Mouse (Mus musculus) liver, adult 2 months (tissue): Measurements from ENCODE around the gene Gm49384. TPM values are rescaled to one million over a fixed set of nuclear protein-coding genes. Genes with fewer than 3 reads are reported as not detected.
"Not testable (repeated sequence)": the region's sequence is repeated elsewhere in the genome, so short reads cannot be mapped to it uniquely, and the experiment has no call there.

ENCODE experiments used
- DNase-seq: peaks from one replicate; pipeline ENCODE4 v3.0.0-alpha.2; 2011; ENCODE audit warnings: low read depth, low spot score; ENCODE audit errors: extremely low read depth
- H3K27ac ChIP-seq: fragments of 200-500 bp; replicated peaks from 2 replicates; pipeline ENCODE4 v1.5.1; 2012; ENCODE audit warnings: low read depth, mild to moderate bottlenecking, control low read depth, inconsistent platforms, low read length; ENCODE audit not compliant: insufficient read depth
- H3K27me3 ChIP-seq: fragments of 200-500 bp; 2 replicates; pipeline ENCODE4 v1.6.1; 2012; ENCODE audit warnings: mild to moderate bottlenecking, moderate library complexity, low read length, inconsistent platforms; ENCODE audit not compliant: control insufficient read depth, insufficient read depth
- H3K36me3 ChIP-seq: fragments of 200-500 bp; 2 replicates; pipeline ENCODE4 v1.6.1; 2012; ENCODE audit warnings: low read length, inconsistent platforms; ENCODE audit not compliant: control insufficient read depth, insufficient read depth
- H3K4me1 ChIP-seq: fragments of 200-500 bp; 2 replicates; pipeline ENCODE4 v1.6.1; 2011; ENCODE audit warnings: low read length; ENCODE audit not compliant: control insufficient read depth, insufficient read depth
- H3K4me3 ChIP-seq: fragments of 200-500 bp; 2 replicates; pipeline ENCODE4 v1.5.1; 2011; ENCODE audit warnings: low read depth, mild to moderate bottlenecking, control low read depth, low read length, moderate library complexity; ENCODE audit not compliant: insufficient read depth
- H3K79me2 ChIP-seq: fragments of 200-500 bp; 2 replicates; pipeline ENCODE4 v1.6.1; 2012; ENCODE audit warnings: inconsistent platforms, mild to moderate bottlenecking, low read length, moderate library complexity; ENCODE audit not compliant: control insufficient read depth, insufficient read depth
- H3K9ac ChIP-seq: fragments of 200-500 bp; 2 replicates; pipeline ENCODE4 v1.6.1; 2012; ENCODE audit warnings: low read depth, mild to moderate bottlenecking, control low read depth, inconsistent platforms, low read length
- CTCF ChIP-seq: fragments of 200-500 bp; IDR thresholded peaks from 2 replicates; pipeline ENCODE4 v1.5.1; 2011; ENCODE audit warnings: low read depth, low read length, control low read depth
- POLR2A ChIP-seq: fragments of 200-500 bp; IDR thresholded peaks from 2 replicates; pipeline ENCODE4 v1.6.1; 2011; ENCODE audit warnings: low read length, control low read depth; ENCODE audit not compliant: insufficient read depth; ENCODE audit errors: extremely low read depth
- WGBS: fragments of 180-500 bp; shearing (Covaris S2); methylation state at CpG from one replicate; pipeline ENCODE4 v1.1.7; 2018; 5-methylcytosine and 5-hydroxymethylcytosine counted together
- polyA plus RNA-seq: library from polyadenylated mRNA; depleted of rRNA; stranded (reverse); fragments of >200 nt; gene quantifications from 2 replicates; pipeline ENCODE4 v1.2.3, GENCODE M21; 2012
- total RNA-seq: library from RNA; depleted of rRNA; stranded (reverse); fragments of >200 nt; gene quantifications from 2 replicates; pipeline ENCODE4 v1.2.3, GENCODE M21; 2014

The Gm49384 gene
- total and polyA plus RNA-seq, 2 experiments, result 0.87 to 0.92 TPM

DNA sequence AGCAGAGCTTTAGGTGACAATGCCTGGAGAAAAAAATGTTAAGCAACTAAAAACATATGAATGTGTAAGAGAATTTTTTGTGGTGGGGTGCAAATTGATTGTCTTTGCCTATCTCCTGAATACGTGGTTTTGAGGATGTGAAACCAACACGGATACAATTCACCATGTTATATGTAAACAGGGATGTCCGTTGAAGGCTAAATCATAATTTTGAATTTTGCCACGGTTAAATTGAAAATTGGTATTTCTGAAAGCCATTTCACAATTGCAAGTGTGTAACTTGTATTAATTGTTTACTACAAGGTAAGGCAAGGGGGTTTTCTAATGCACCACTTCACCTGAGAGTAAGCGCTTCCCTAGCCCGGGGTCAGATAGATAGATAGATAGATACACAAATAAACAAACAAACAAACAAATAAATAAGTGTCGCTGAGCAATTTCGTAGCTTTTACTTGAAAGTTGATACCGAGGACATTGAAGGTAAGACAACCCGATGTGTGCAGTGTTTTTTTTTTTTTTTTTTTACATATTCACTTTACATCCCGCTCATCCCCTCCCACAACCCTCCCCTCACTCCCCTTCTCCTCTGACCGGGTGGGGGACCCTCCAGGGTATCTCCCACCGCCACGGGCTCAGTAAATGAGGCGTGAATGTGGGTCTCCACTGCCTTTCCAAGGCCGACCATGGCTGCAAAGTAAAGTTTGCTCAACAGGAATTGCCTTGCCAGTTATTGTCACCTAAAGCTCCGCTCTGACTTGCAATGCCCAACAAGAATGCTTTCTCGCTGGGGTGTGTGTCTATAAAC is 36.2 kb downstream of the Gm49384 start:
- H3K9ac ChIP-seq, result peak overlapping the region; percentile 41
- WGBS, result 11% methylated on average over 18 of the region's 18 CpGs
- no peak overlapping the region for H3K27ac ChIP-seq
- no peaks in the 10 kb centered on the region for H3K27me3 ChIP-seq
- H3K36me3 ChIP-seq, result no peaks in the 10 kb centered on the region
- no peaks in the 10 kb centered on the region for H3K79me2 ChIP-seq
- no peak for TF ChIP-seq CTCF
- no peak for TF ChIP-seq POLR2A
- H3K4me3 ChIP-seq, result peak overlapping the region; percentile 68
- peaks cover 2% of the 10 kb centered on the region; the same call in 1 of the 2 replicates for H3K4me1 ChIP-seq
- DNase-seq, result no peak

DNA sequence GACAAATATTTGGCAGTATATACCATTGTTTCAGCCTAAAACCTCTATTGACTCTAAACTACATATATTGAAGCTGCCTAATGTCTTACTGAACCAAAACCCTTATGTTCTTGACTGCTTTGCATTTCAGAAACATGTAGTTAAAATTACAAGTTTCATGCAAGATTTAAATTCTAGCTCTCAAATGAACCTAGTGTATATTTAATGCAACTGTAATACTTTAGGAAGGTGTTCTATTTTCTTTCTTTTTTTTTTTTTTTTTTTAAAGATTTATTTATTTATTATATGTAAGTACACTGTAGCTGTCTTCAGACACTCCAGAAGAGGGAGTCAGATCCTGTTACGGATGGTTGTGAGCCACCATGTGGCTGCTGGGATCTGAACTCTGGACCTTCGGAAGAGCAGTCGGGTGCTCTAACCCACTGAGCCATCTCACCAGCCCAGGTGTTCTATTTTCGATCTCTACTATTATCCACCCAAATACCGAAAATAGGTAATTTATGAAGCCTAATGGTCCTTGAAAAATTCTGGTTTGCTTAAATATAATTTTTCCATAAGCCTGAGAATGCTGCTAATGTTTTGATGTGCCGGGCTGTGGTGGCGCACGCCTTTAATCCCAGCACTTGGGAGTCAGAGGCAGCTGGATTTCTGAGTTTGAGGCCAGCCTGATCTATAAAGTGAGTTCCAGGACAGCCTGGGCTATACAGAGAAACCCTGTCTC is 37.0 kb downstream of the Gm49384 start:
- not testable (repeated sequence) for H3K79me2 ChIP-seq, H3K36me3 ChIP-seq, H3K9ac ChIP-seq, H3K27me3 ChIP-seq, H3K27ac ChIP-seq, H3K4me1 ChIP-seq, DNase-seq, H3K4me3 ChIP-seq
- WGBS, result 87% methylated on average over 8 of the region's 8 CpGs

DNA sequence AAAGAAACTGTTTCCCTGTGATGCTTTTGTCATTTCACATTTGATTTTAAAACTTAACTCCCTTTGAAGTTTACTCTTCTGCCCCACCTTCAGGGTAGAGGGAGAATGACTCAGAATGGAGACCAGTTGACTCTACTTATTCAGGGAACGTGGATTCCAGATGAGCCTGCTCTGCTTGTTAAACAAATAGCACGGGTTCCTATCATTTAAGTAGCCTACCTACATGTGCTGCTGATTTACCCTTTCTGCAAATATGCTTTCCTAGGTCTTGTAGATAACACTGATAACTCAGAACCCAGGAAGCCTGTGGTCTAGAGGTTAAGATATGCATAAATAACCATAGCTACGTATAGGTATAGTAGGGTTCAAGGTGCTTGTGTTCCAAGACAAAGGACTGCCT is 39.2 kb downstream of the Gm49384 start:
- WGBS, result 65% methylated on average over 3 of the region's 3 CpGs
- no peaks in the 10 kb centered on the region for H3K79me2 ChIP-seq
- no peak overlapping the region for H3K27ac ChIP-seq
- no peak overlapping the region for H3K4me3 ChIP-seq
- peaks cover 2% of the 10 kb centered on the region; the same call in 1 of the 2 replicates for H3K4me1 ChIP-seq
- TF ChIP-seq POLR2A (no peak), CTCF (no peak)
- no peaks in the 10 kb centered on the region for H3K27me3 ChIP-seq
- no peak overlapping the region for H3K9ac ChIP-seq
- no peak for DNase-seq
- no peaks in the 10 kb centered on the region for H3K36me3 ChIP-seq

DNA sequence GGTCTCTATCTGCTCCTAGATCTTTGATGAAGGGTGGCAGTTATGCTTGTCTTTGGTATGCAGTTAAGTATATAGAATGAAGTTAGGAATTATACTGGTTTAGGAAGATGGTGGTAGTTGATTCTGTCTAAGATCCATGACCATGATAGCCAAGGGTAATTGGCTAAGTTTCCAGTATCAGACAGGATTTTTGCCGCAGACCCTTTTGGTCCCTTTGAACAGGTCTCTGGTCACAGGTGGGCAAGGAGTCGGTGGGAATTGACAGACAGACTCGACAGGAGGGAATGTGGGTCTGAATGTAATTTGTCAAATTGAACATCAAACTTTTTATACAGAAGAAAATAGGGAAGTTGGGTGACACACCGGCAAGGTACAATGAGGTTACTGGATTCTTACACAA is 40.5 kb downstream of the Gm49384 start:
- H3K27ac ChIP-seq, H3K36me3 ChIP-seq, H3K27me3 ChIP-seq, H3K4me3 ChIP-seq, H3K9ac ChIP-seq, H3K79me2 ChIP-seq, DNase-seq, H3K4me1 ChIP-seq: not testable (repeated sequence)
- 92% methylated on average over 4 of the region's 4 CpGs for WGBS

DNA sequence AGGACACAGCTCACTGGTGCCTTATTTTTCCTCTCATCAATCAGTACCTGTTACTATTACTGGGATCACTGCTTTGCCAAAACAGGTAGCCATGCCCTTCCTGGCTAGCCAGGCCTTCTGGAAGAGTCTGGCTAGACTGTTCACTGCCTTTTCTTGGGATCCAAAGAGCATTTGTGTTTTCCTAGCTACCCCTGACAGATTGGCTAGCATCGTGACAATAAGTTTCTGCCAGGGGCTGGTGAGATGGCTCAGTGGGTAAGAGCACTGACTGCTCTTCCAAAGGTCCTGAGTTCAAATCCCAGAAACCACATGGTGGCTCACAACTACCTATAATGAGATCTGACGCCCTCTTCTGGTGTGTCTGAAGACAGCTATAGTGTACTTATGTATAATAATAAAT is 43.4 kb downstream of the Gm49384 start:
- H3K79me2 ChIP-seq, H3K4me1 ChIP-seq, H3K27ac ChIP-seq, DNase-seq, H3K9ac ChIP-seq, H3K4me3 ChIP-seq, H3K27me3 ChIP-seq: not testable (repeated sequence)
- peaks cover 20% of the 10 kb centered on the region for H3K36me3 ChIP-seq
- WGBS, result 89% methylated on average over 2 of the region's 2 CpGs

DNA sequence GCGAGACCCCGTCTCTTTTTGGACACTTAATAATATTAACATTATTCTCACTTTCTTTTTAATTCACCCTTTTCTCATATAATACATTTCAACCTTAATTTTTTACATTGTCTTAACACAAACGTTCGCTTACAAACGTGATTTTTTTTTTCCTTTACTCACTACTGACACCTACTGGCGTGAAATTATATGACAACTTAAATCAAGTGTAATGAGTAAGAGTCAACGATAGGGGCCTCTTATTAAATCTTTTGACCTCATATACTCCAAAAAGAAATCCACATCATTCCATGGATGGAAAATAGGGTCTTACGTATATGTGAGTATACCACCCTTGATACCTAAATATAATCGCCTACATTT is 44.5 kb downstream of the Gm49384 start:
- H3K36me3 ChIP-seq, result peaks cover 20% of the 10 kb centered on the region
- no peak overlapping the region for H3K9ac ChIP-seq
- no peaks in the 10 kb centered on the region for H3K79me2 ChIP-seq
- H3K27me3 ChIP-seq, result no peaks in the 10 kb centered on the region
- WGBS, result 3% methylated on average over 9 of the region's 9 CpGs
- peak; percentile 68 for DNase-seq
- H3K4me1 ChIP-seq, result 0 out of 2 replicates have a peak, but pooled peaks cover 4% of the 10 kb centered on the region
- no peak overlapping the region for H3K4me3 ChIP-seq
- no peak overlapping the region for H3K27ac ChIP-seq
- TF ChIP-seq CTCF, result peak; percentile 43; the same call in 1 of the 2 replicates
- no peak for TF ChIP-seq POLR2A
